Mouse (Mus musculus) urinary bladder, postnatal 0 days (tissue): ENCODE data around the gene Ccdc120. TPM values are rescaled to one million over a fixed set of nuclear protein-coding genes. Genes with fewer than 3 reads are reported as not detected.

ENCODE experiments used
- polyA plus RNA-seq: library from polyadenylated mRNA; unstranded; fragments of >200 nt; fragmentation: Nextera tagmentation; extraction: Ambion mirVana; gene quantifications from 2 replicates; pipeline ENCODE4 v1.2.1, GENCODE M21; 2015

Ccdc120 gene
- 9.0 and 10.0 TPM in 2 replicates for polyA plus RNA-seq

GRCm38 (mm10) chrX:7750432-7751116 is at the start of gene Ccdc120:
Gene Ccdc120 (minus strand): TSS chrX:7750905.

GRCm38 (mm10) chrX:7789542-7790136 is 38.9 kb upstream of the Ccdc120 start, which contains the start of gene Gripap1:
Gene Gripap1 (plus strand): TSS chrX:7789765.

GRCm38 (mm10) chrX:7762137-7762920 is 11.6 kb upstream of the Ccdc120 start, which contains the start of gene Tfe3:
Gene Tfe3 (plus strand): TSS chrX:7762560.

GRCm38 (mm10) chrX:7728215-7728921 is 22.3 kb downstream of the Ccdc120 start, which contains the start of gene Praf2:
Gene Praf2 (plus strand): TSS chrX:7728439.

GRCm38 (mm10) chrX:7721514-7722281 is 29.0 kb downstream of the Ccdc120 start, which contains the start of gene Gm45208:
Gene Gm45208 (plus strand): TSS chrX:7722245.

GRCm38 (mm10) chrX:7714135-7714899 is 36.4 kb downstream of the Ccdc120 start, which contains the start of gene Wdr45:
Gene Wdr45 (plus strand): TSS chrX:7714333.

GRCm38 (mm10) chrX:7696954-7697381 is 53.7 kb downstream of the Ccdc120 start, which contains the start of gene Gpkow:
Gene Gpkow (plus strand): TSS chrX:7697131.

Other genes starting within 250 kb of the Ccdc120 start
- gene Foxp3, start 177.3 kb downstream of the Ccdc120 start, polyA plus RNA-seq: not detected in 2 replicates
- gene Ppp1r3f, start 176.6 kb downstream of the Ccdc120 start, polyA plus RNA-seq: 0.86 and 1.1 TPM in 2 replicates
- gene Ccdc22, start 145.4 kb downstream of the Ccdc120 start, polyA plus RNA-seq: 13.6 and 15.5 TPM in 2 replicates
- 0.04 TPM in 1 of 2 replicates, not detected in the other for gene Cacna1f, start 143.8 kb downstream of the Ccdc120 start, polyA plus RNA-seq
- gene Syp, start 112.4 kb downstream of the Ccdc120 start, polyA plus RNA-seq: 0.69 and 0.79 TPM in 2 replicates
- gene Prickle3, start 93.6 kb downstream of the Ccdc120 start, polyA plus RNA-seq: 6.8 and 7.8 TPM in 2 replicates
- gene Plp2, start 79.5 kb downstream of the Ccdc120 start, polyA plus RNA-seq: 303 and 319 TPM in 2 replicates
- gene Magix, start 69.7 kb downstream of the Ccdc120 start, polyA plus RNA-seq: 0.47 and 0.53 TPM in 2 replicates
- 19.2 and 20.6 TPM in 2 replicates for gene Gpkow, start 53.8 kb downstream of the Ccdc120 start, polyA plus RNA-seq
- 23.7 and 30.3 TPM in 2 replicates for gene Wdr45, start 36.6 kb downstream of the Ccdc120 start, polyA plus RNA-seq
- gene Gm45208, start 28.7 kb downstream of the Ccdc120 start, polyA plus RNA-seq: 0.61 TPM in 1 of 2 replicates, not detected in the other
- 38.2 and 41.3 TPM in 2 replicates for gene Praf2, start 22.5 kb downstream of the Ccdc120 start, polyA plus RNA-seq
- 21.3 and 23.4 TPM in 2 replicates for gene Tfe3, start 11.7 kb upstream of the Ccdc120 start, polyA plus RNA-seq
- gene Gripap1, start 38.9 kb upstream of the Ccdc120 start, polyA plus RNA-seq: 19.2 and 23.6 TPM in 2 replicates
- 0.98 and 1.4 TPM in 2 replicates for gene Kcnd1, start 71.4 kb upstream of the Ccdc120 start, polyA plus RNA-seq
- gene Otud5, start 90.5 kb upstream of the Ccdc120 start, polyA plus RNA-seq: 23.4 and 24.7 TPM in 2 replicates
- gene Pim2, start 127.4 kb upstream of the Ccdc120 start, polyA plus RNA-seq: 4.7 and 5.1 TPM in 2 replicates
- gene Slc35a2, start 133.1 kb upstream of the Ccdc120 start, polyA plus RNA-seq: 33.6 and 37.9 TPM in 2 replicates
- 64.1 and 69.9 TPM in 2 replicates for gene Pqbp1, start 148.4 kb upstream of the Ccdc120 start, polyA plus RNA-seq
- 98.1 and 101 TPM in 2 replicates for gene Timm17b, start 148.5 kb upstream of the Ccdc120 start, polyA plus RNA-seq
- gene Gm10491, start 156.9 kb upstream of the Ccdc120 start, polyA plus RNA-seq: not detected in 2 replicates
- gene Gm10490, start 158.6 kb upstream of the Ccdc120 start, polyA plus RNA-seq: not detected in 2 replicates
- 0.71 and 0.74 TPM in 2 replicates for gene Pcsk1n, start 168.9 kb upstream of the Ccdc120 start, polyA plus RNA-seq
- not detected in 2 replicates for gene Eras, start 177.7 kb upstream of the Ccdc120 start, polyA plus RNA-seq
- gene Hdac6, start 197.0 kb upstream of the Ccdc120 start, polyA plus RNA-seq: 9.2 and 9.7 TPM in 2 replicates
- gene Gata1, start 227.2 kb upstream of the Ccdc120 start, polyA plus RNA-seq: 0.19 and 0.42 TPM in 2 replicates